Mouse (Mus musculus): ENCODE measurements around the gene Sdhaf4. TPM values are rescaled to one million over a fixed set of nuclear protein-coding genes. Genes with fewer than 3 reads are reported as not detected.

Gene Sdhaf4
- 10 to 100 TPM; 47.7 to 53.3 TPM for total RNA-seq (2021)
- long read RNA-seq, experiment 1, transcript Sdhaf4-201 (3 exons, 683 nt), result major isoform, 29 of 104 reads
- long read RNA-seq, experiment 1, partial matches to known transcripts, result 0 of 104 reads
- long read RNA-seq, experiment 1, other reads (novel, unspliced or antisense), result 75 of 104 reads
- long read RNA-seq, experiment 2, transcript Sdhaf4-201 (3 exons, 683 nt), result major isoform, 47 of 154 reads
- long read RNA-seq, experiment 2, partial matches to known transcripts, result 0 of 154 reads
- long read RNA-seq, experiment 2, other reads (novel, unspliced or antisense), result 107 of 154 reads

GRCm38 (mm10) chr1:24005070-24005804 lies at the start of gene Sdhaf4:
Gene Sdhaf4, minus strand, starts transcription at chr1:24005656.
- peak; percentile 92 to 93 for DNase-seq (ENCODE audit: low spot score in 2 of 2)
- Histone ChIP-seq H3K27ac (peak within 1 kb of the TSS; percentile 92), H3K4me3 (peak within 1 kb of the TSS; percentile 69)
- no peak for TF ChIP-seq CTCF (conservative IDR thresholded peaks at IDR 0.05)

GRCm38 (mm10) chr1:24046730-24047510 lies 41.5 kb upstream of the Sdhaf4 start:
- DNase-seq (ENCODE audit: low spot score in 2 of 2), result no peak
- H3K27ac ChIP-seq, result no peak overlapping the region
- TF ChIP-seq CTCF (conservative IDR thresholded peaks at IDR 0.05), result no peak
- no peak overlapping the region for H3K4me3 ChIP-seq

- no peak for TF ChIP-seq CTCF (conservative IDR thresholded peaks at IDR 0.05)
- H3K27ac ChIP-seq, result no peak overlapping the region
- no peak for DNase-seq (ENCODE audit: low spot score in 2 of 2)
- no peak overlapping the region for H3K4me3 ChIP-seq
These were observed 40.2 kb upstream of the Sdhaf4 start for GRCm38 (mm10) chr1:24045627-24046026.

- Histone ChIP-seq H3K4me3 (no peak overlapping the region), H3K27ac (no peak overlapping the region)
- DNase-seq (ENCODE audit: low spot score in 2 of 2), result no peak
- TF ChIP-seq CTCF (conservative IDR thresholded peaks at IDR 0.05), result no peak
These were observed 37.6 kb upstream of the Sdhaf4 start for GRCm38 (mm10) chr1:24043007-24043406.

- H3K27ac ChIP-seq, result no peak overlapping the region
- TF ChIP-seq CTCF (conservative IDR thresholded peaks at IDR 0.05), result peak; percentile 79
- H3K4me3 ChIP-seq, result no peak overlapping the region
- peak in 1 of 2 experiments; percentile 13 for DNase-seq (ENCODE audit: low spot score in 2 of 2)
These were observed 28.4 kb upstream of the Sdhaf4 start for GRCm38 (mm10) chr1:24033759-24034423.

- no peak for DNase-seq (ENCODE audit: low spot score in 2 of 2)
- TF ChIP-seq CTCF (conservative IDR thresholded peaks at IDR 0.05), result no peak
- Histone ChIP-seq H3K4me3 (no peak overlapping the region), H3K27ac (no peak overlapping the region)
These were observed 5.4 kb upstream of the Sdhaf4 start for GRCm38 (mm10) chr1:24010821-24011220.

- H3K4me3 ChIP-seq, result no peak overlapping the region
These were observed 4.6 kb upstream of the Sdhaf4 start for GRCm38 (mm10) chr1:24010016-24010415.

GRCm38 (mm10) chr1:24007621-24008020 lies 2.2 kb upstream of the Sdhaf4 start:
- Histone ChIP-seq H3K27ac (no peak overlapping the region), H3K4me3 (no peak overlapping the region)
- no peak for DNase-seq (ENCODE audit: low spot score in 2 of 2)
- no peak for TF ChIP-seq CTCF (conservative IDR thresholded peaks at IDR 0.05)

More at GRCm38 (mm10) chr1:24010016-24010415, 4.6 kb upstream of the Sdhaf4 start:
- no peak overlapping the region for H3K27ac ChIP-seq
- DNase-seq (ENCODE audit: low spot score in 2 of 2), result no peak
- no peak for TF ChIP-seq CTCF (conservative IDR thresholded peaks at IDR 0.05)

GRCm38 (mm10) chr1:23999318-23999717 lies 6.1 kb downstream of the Sdhaf4 start:
- Histone ChIP-seq H3K4me3 (no peak overlapping the region), H3K27ac (no peak overlapping the region)
- TF ChIP-seq CTCF (conservative IDR thresholded peaks at IDR 0.05), result no peak
- no peak for DNase-seq (ENCODE audit: low spot score in 2 of 2)

- TF ChIP-seq CTCF (conservative IDR thresholded peaks at IDR 0.05), result no peak
- Histone ChIP-seq H3K4me3 (no peak overlapping the region), H3K27ac (no peak overlapping the region)
- DNase-seq (ENCODE audit: low spot score in 2 of 2), result no peak
These were observed 6.6 kb downstream of the Sdhaf4 start for GRCm38 (mm10) chr1:23998866-23999265.

GRCm38 (mm10) chr1:23998120-23998810 lies 7.2 kb downstream of the Sdhaf4 start:
- no peak overlapping the region for H3K4me3 ChIP-seq
- DNase-seq (ENCODE audit: low spot score in 2 of 2), result no peak
- TF ChIP-seq CTCF (conservative IDR thresholded peaks at IDR 0.05), result no peak
- no peak overlapping the region for H3K27ac ChIP-seq

- no peak overlapping the region for H3K27ac ChIP-seq
- DNase-seq (ENCODE audit: low spot score in 2 of 2), result no peak
- TF ChIP-seq CTCF (conservative IDR thresholded peaks at IDR 0.05), result no peak
- no peak overlapping the region for H3K4me3 ChIP-seq
These were observed 8.0 kb downstream of the Sdhaf4 start for GRCm38 (mm10) chr1:23997493-23997892.
